Mouse (Mus musculus) erythroblast, embryonic 14.5 days (primary cell): ENCODE data around the gene Edn3. TPM values are rescaled to one million over a fixed set of nuclear protein-coding genes. Genes with fewer than 3 reads are reported as not detected.

Experiments
- H3K27me3 ChIP-seq: 2 replicates; pipeline ENCODE4 v1.6.1; 2012; ENCODE audit warnings: inconsistent platforms; ENCODE audit not compliant: control insufficient read depth
- H3K36me3 ChIP-seq: 2 replicates; pipeline ENCODE4 v1.6.1; 2012; ENCODE audit warnings: mild to moderate bottlenecking, inconsistent platforms; ENCODE audit not compliant: control insufficient read depth
- H3K4me1 ChIP-seq: 2 replicates; pipeline ENCODE4 v1.6.1; 2012; ENCODE audit warnings: inconsistent platforms; ENCODE audit not compliant: control insufficient read depth
- H3K4me3 ChIP-seq: replicated peaks from 2 replicates; pipeline ENCODE3; 2012; ENCODE audit warnings: moderate library complexity, mild to moderate bottlenecking, inconsistent platforms
- H3K9me3 ChIP-seq: 2 replicates; pipeline ENCODE4 v1.6.1; 2012; ENCODE audit warnings: low read length, inconsistent platforms, mixed read lengths; ENCODE audit not compliant: control insufficient read depth
- GATA1 ChIP-seq: IDR thresholded peaks from 2 replicates; pipeline ENCODE4 v1.6.1; 2012; ENCODE audit warnings: low read length, inconsistent platforms, mixed read lengths
- TAL1 ChIP-seq: IDR thresholded peaks from 3 replicates; pipeline ENCODE4 v1.6.1; 2012; ENCODE audit warnings: low read length, inconsistent platforms, mixed read lengths
- polyA plus RNA-seq: library from polyadenylated mRNA; stranded (reverse); fragments of >175 nt; gene quantifications from 2 replicates; pipeline ENCODE4 v1.2.3, GENCODE M21; 2012

The Edn3 gene
- polyA plus RNA-seq, 1 experiment: not detected

GRCm38 (mm10) chr2:174754231-174754630 is 6.2 kb upstream of the Edn3 start:
- Histone ChIP-seq H3K9me3 (no peaks in the 10 kb centered on the region), H3K36me3 (no peaks in the 10 kb centered on the region)
- no peak for TF ChIP-seq TAL1
- no peak for TF ChIP-seq GATA1

GRCm38 (mm10) chr2:174759189-174759588 is 1.2 kb upstream of the Edn3 start:
- TF ChIP-seq TAL1 (no peak), GATA1 (no peak)
- Histone ChIP-seq H3K27me3 (peaks cover 14% of the 10 kb centered on the region), H3K36me3 (no peaks in the 10 kb centered on the region), H3K9me3 (no peaks in the 10 kb centered on the region), H3K4me1 (no peaks in the 10 kb centered on the region), H3K4me3 (no peak overlapping the region)

More at GRCm38 (mm10) chr2:174754231-174754630, 6.2 kb upstream of the Edn3 start:
- no peak overlapping the region for H3K4me3 ChIP-seq
- no peaks in the 10 kb centered on the region for H3K27me3 ChIP-seq
- no peaks in the 10 kb centered on the region for H3K4me1 ChIP-seq

DNA sequence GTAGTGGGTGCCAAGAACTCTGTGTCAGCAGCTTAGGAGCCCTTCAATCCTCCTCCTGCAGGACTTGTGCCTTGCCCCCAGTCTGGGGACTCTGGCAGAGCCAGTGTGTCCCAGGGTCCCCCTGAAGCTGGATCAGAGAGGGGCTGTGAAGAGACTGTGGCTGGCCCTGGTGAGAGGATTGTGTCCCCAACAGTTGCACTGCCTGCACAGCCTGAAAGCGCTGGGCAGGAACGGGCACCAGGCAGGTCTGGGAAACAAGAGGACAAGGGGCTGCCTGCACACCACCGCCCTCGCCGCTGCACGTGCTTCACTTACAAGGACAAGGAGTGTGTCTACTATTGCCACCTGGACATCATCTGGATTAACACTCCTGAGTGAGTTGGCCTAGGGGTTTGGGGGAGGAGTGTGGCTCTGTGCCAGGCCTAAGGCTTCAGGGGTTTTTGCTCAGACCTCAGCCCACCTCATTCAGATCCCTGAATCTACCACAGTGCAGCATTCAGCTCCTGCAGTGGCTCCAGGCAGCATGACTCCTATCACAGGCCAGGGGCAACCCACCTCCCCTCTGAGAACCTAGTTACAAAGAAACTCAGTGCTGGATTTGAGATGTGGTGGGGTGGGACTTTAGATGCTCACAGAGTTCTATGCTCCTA is 1.2 kb downstream of the Edn3 start:
- TF ChIP-seq GATA1 (no peak), TAL1 (no peak)
- H3K36me3 ChIP-seq: no peaks in the 10 kb centered on the region
- no peak overlapping the region for H3K4me3 ChIP-seq
- peaks cover 14% of the 10 kb centered on the region for H3K27me3 ChIP-seq
- H3K9me3 ChIP-seq: no peaks in the 10 kb centered on the region
- H3K4me1 ChIP-seq: no peaks in the 10 kb centered on the region

- H3K9me3 ChIP-seq: no peaks in the 10 kb centered on the region
- TF ChIP-seq TAL1 (no peak), GATA1 (no peak)
- H3K4me1 ChIP-seq: no peaks in the 10 kb centered on the region
- H3K4me3 ChIP-seq: no peak overlapping the region
- peaks cover 14% of the 10 kb centered on the region for H3K27me3 ChIP-seq
- no peaks in the 10 kb centered on the region for H3K36me3 ChIP-seq
Measured at GRCm38 (mm10) chr2:174762310-174762709, 1.9 kb downstream of the Edn3 start.

DNA sequence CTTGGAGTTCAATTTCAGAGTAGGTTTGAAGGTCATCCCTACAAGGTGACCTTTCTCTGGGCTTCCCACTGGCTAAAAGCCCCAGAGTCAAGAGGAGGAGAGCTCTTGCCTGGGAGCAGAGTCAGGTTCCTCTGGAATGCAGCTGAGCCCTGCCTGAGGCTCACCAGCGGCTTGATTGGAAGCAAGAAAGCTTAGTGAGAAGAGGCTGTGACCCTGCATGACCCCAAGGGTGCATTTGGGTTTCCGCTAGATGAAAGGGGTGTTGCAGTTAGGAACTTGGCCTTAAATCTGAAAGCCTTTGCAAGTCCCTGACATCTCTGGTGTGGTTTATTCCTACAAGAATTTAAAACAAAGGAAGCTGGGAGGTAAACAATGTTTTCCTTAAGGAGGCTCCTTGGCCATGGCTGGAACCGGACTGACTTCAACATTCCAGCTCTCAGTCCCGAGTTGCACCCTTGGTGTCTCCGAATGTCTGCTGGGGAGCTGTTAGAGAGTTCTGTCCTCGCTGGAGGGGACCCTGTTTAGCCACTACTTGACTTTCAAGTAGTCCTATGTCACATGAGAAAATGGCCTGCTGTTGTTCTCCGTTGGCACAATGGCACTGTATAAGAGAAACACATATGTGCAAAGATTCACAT is 8.6 kb downstream of the Edn3 start:
- Histone ChIP-seq H3K36me3 (no peaks in the 10 kb centered on the region), H3K4me3 (no peak overlapping the region), H3K4me1 (no peaks in the 10 kb centered on the region), H3K9me3 (no peaks in the 10 kb centered on the region), H3K27me3 (no peaks in the 10 kb centered on the region)
- TF ChIP-seq GATA1 (no peak), TAL1 (no peak)

GRCm38 (mm10) chr2:174774177-174775111 is 14.0 kb downstream of the Edn3 start:
- no peaks in the 10 kb centered on the region for H3K4me1 ChIP-seq
- H3K4me3 ChIP-seq: no peak overlapping the region
- TF ChIP-seq TAL1 (no peak), GATA1 (no peak)
- H3K27me3 ChIP-seq: no peaks in the 10 kb centered on the region
- H3K9me3 ChIP-seq: no peaks in the 10 kb centered on the region
- no peaks in the 10 kb centered on the region for H3K36me3 ChIP-seq

- Histone ChIP-seq H3K9me3 (no peaks in the 10 kb centered on the region), H3K4me1 (no peaks in the 10 kb centered on the region), H3K27me3 (no peaks in the 10 kb centered on the region), H3K36me3 (no peaks in the 10 kb centered on the region), H3K4me3 (no peak overlapping the region)
- TF ChIP-seq GATA1: no peak
- no peak for TF ChIP-seq TAL1
Measured at GRCm38 (mm10) chr2:174782016-174782415, 21.6 kb downstream of the Edn3 start.

DNA sequence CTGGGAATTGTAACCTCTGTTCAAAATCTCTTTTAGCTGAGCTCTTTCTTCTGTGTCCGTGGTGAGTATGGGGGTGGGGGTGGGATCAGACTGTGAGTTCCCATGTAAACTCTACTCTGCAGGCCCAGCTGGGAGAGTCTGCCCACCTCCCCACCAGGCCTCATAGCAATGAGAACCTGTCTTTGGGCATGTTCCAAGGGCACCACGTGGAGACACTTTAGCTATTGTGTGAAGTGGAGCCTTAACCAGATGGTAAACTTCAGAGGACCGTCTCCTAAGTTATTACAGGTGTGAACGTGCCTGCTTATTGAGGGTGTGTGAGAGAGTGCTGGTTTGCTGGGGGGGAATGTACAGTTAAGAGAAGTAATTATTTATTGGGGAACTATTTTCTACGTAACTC is 22.5 kb downstream of the Edn3 start:
- Histone ChIP-seq H3K4me1 (no peaks in the 10 kb centered on the region), H3K4me3 (no peak overlapping the region), H3K9me3 (no peaks in the 10 kb centered on the region), H3K36me3 (no peaks in the 10 kb centered on the region), H3K27me3 (no peaks in the 10 kb centered on the region)
- no peak for TF ChIP-seq GATA1
- TF ChIP-seq TAL1: no peak

GRCm38 (mm10) chr2:174788830-174789229 is 28.4 kb downstream of the Edn3 start:
- Histone ChIP-seq H3K36me3 (no peaks in the 10 kb centered on the region), H3K4me1 (no peaks in the 10 kb centered on the region), H3K27me3 (no peaks in the 10 kb centered on the region), H3K4me3 (no peak overlapping the region), H3K9me3 (no peaks in the 10 kb centered on the region)
- TF ChIP-seq TAL1 (no peak), GATA1 (no peak)
